Mouse (Mus musculus) intestine, postnatal 0 days (tissue): ENCODE results near the gene Ttc5. TPM values are rescaled to one million over a fixed set of nuclear protein-coding genes. Genes with fewer than 3 reads are reported as not detected.
A peak's percentile ranks its signal among the peaks of the same experiment; 100 is the strongest.

Experiments
- ATAC-seq: fragments of 200-750 bp; cut with Nextera tagmentation; 2 replicates; pipeline ENCODE4 v1.8.0; 2017; ENCODE audit warnings: mild to moderate bottlenecking, moderate TSS enrichment, moderate library complexity
- H3K27ac ChIP-seq: fragments of 300-500 bp; sonication (generic); 2 replicates; pipeline ENCODE4 v1.5.1; 2014; ENCODE audit warnings: mild to moderate bottlenecking, low read depth, low read length, moderate library complexity
- H3K27me3 ChIP-seq: fragments of 300-500 bp; sonication (generic); replicated peaks from 2 replicates; pipeline ENCODE4 v1.6.1; 2014; ENCODE audit warnings: low read length, mixed read lengths; ENCODE audit not compliant: control insufficient read depth, insufficient read depth
- H3K36me3 ChIP-seq: fragments of 300-500 bp; sonication (generic); 2 replicates; pipeline ENCODE4 v1.6.1; 2014; ENCODE audit warnings: mild to moderate bottlenecking, moderate library complexity; ENCODE audit not compliant: control insufficient read depth, insufficient read depth
- H3K4me1 ChIP-seq: fragments of 300-500 bp; sonication (generic); replicated peaks from 2 replicates; pipeline ENCODE4 v1.6.1; 2014; ENCODE audit warnings: antibody characterized with exemption, low read length, mixed read lengths; ENCODE audit not compliant: control insufficient read depth, insufficient read depth
- H3K4me2 ChIP-seq: fragments of 300-500 bp; sonication (generic); replicated peaks from 2 replicates; pipeline ENCODE4 v1.6.1; 2014; ENCODE audit warnings: low read depth, mild to moderate bottlenecking, moderate library complexity
- H3K4me3 ChIP-seq: fragments of 300-500 bp; sonication (generic); 2 replicates; pipeline ENCODE4 v1.5.1; 2014; ENCODE audit warnings: low read depth, low read length
- H3K9ac ChIP-seq: fragments of 300-500 bp; sonication (generic); 2 replicates; pipeline ENCODE4 v1.6.1; 2014; ENCODE audit warnings: mild to moderate bottlenecking, low read depth, low read length
- H3K9me3 ChIP-seq: fragments of 300-500 bp; sonication (generic); 2 replicates; pipeline ENCODE4 v1.6.1; 2016; ENCODE audit warnings: mixed run types; ENCODE audit not compliant: control insufficient read depth
- CTCF ChIP-seq: sonication (generic); IDR thresholded peaks from 2 replicates; pipeline ENCODE4 v1.5.1; 2016; ENCODE audit warnings: low read depth, mild to moderate bottlenecking, control low read depth, antibody characterized with exemption, moderate library complexity
- whole genome bisulfite sequencing: fragments of 180-500 bp; shearing (Covaris S2); extraction: QIAGEN DNeasy Blood & Tissue Kit; methylation state at CpG from one replicate; pipeline ENCODE4 v1.1.7; 2014; 5-methylcytosine and 5-hydroxymethylcytosine counted together
- polyA plus RNA-seq: library from polyadenylated mRNA; unstranded; fragments of >200 nt; fragmentation: Nextera tagmentation; extraction: Ambion mirVana; gene quantifications from 2 replicates; pipeline ENCODE4 v1.2.1, GENCODE M21; 2015

Gene Ttc5
- polyA plus RNA-seq, 1 experiment from 2014 or later = 30.5 TPM

DNA sequence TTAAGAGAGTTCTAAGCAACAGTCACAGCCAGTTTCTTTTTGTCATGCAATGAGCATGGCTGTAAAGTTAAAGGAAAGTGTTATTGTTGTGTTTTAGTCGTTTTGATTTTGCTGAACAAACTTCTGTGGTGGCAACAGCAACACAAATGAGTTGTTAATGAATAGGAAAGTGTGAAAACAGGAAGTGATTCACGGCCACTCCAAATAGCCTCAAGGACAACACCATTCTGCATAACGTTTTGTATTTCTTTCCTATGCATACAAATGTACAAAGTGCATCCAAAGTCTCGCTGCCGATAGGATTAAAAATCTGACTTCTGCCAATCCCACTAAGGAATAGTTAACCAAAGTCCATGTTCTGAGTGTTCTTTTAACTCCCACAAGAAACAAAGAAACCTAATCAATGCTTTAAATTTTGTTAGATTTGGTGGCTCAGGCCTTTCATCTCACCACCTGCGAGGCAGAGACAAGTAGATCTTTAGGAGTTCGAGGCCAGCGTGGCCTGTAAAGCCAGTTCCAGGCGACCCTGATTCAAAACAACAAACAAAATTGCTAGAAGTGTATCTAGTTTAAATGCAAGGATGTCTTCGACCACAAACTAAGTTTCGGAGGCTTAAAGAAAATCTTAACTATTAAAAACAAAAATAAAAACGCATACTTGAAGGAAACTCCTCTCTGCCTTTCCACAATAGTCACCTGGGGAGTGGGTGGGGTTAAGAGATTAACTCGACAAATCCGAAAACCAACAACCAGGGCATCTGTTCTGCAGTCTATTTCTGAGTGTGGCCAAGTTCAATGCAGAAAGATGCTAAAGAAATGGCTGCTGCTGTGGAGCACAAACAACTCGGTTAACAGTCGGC, 698 bp downstream of the Ttc5 start:
- no peaks in the 10 kb centered on the region for H3K4me1 ChIP-seq
- H3K36me3 ChIP-seq = peaks cover 9% of the 10 kb centered on the region
- no peaks in the 10 kb centered on the region for H3K9me3 ChIP-seq
- no peak for TF ChIP-seq CTCF
- peak overlapping the region; percentile 47 for H3K27ac ChIP-seq
- peak overlapping the region; percentile 23 for H3K9ac ChIP-seq
- no peaks in the 10 kb centered on the region for H3K27me3 ChIP-seq
- H3K4me2 ChIP-seq = peak overlapping the region; percentile 60
- peak overlapping the region; percentile 72 for H3K4me3 ChIP-seq
- 17% methylated on average over 16 of the region's 16 CpGs for WGBS
- no peak for ATAC-seq

GRCm38 (mm10) chr14:50782166-50782565, 3.2 kb downstream of the Ttc5 start:
- Histone ChIP-seq H3K27me3 (no peaks in the 10 kb centered on the region), H3K4me1 (no peaks in the 10 kb centered on the region), H3K9ac (no peak overlapping the region), H3K36me3 (peaks cover 14% of the 10 kb centered on the region), H3K27ac (no peak overlapping the region), H3K4me2 (no peak overlapping the region), H3K9me3 (no peaks in the 10 kb centered on the region), H3K4me3 (no peak overlapping the region)
- 99% methylated on average over 3 of the region's 3 CpGs for WGBS
- ATAC-seq = no peak
- no peak for TF ChIP-seq CTCF

- TF ChIP-seq CTCF = peak; percentile 59
- Histone ChIP-seq H3K4me1 (no peaks in the 10 kb centered on the region), H3K27ac (no peak overlapping the region), H3K9me3 (no peaks in the 10 kb centered on the region), H3K4me3 (no peak overlapping the region), H3K9ac (no peak overlapping the region), H3K36me3 (peaks cover 80% of the 10 kb centered on the region), H3K27me3 (no peaks in the 10 kb centered on the region), H3K4me2 (no peak overlapping the region)
- 88% methylated on average over 2 of the region's 2 CpGs for WGBS
- no peak for ATAC-seq
Measured at GRCm38 (mm10) chr14:50771342-50771741, 14.0 kb downstream of the Ttc5 start.

GRCm38 (mm10) chr14:50765736-50766135, 19.6 kb downstream of the Ttc5 start:
- no peak for ATAC-seq
- Histone ChIP-seq H3K9me3 (no peaks in the 10 kb centered on the region), H3K27me3 (no peaks in the 10 kb centered on the region), H3K4me3 (no peak overlapping the region), H3K36me3 (peaks cover 56% of the 10 kb centered on the region), H3K4me1 (no peaks in the 10 kb centered on the region), H3K4me2 (no peak overlapping the region), H3K9ac (no peak overlapping the region), H3K27ac (no peak overlapping the region)
- WGBS = 94% methylated on average over 6 of the region's 6 CpGs
- TF ChIP-seq CTCF = no peak

- Histone ChIP-seq H3K4me1 (no peaks in the 10 kb centered on the region), H3K9ac (no peak overlapping the region), H3K36me3 (no peaks in the 10 kb centered on the region), H3K9me3 (no peaks in the 10 kb centered on the region), H3K27ac (no peak overlapping the region), H3K27me3 (no peaks in the 10 kb centered on the region), H3K4me3 (no peak overlapping the region), H3K4me2 (no peak overlapping the region)
- no peak for TF ChIP-seq CTCF
- no peak for ATAC-seq
- WGBS = 78% methylated on average over 5 of the region's 5 CpGs
Measured at GRCm38 (mm10) chr14:50758416-50759085, 26.8 kb downstream of the Ttc5 start.

DNA sequence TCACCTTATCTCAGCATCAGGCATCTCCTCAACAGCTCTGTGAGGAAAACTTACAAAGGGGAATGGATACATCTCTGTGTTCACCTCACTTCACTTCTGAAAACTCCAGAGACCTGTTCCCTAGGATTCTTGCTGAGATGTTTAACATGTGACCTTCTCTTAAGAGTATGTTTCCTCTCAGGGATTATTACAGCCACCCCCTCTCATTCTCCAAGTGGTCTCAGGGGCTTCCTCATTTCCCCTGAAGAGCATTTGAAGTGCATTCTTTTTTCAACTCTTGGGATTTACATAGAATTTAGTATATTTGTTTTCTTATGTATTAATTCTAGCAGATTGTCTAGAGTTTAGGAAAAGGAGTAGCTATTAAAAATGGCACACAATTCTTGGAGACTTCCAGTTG, 40.3 kb downstream of the Ttc5 start, which contains the start of gene Olfr749:
Gene Olfr749, minus strand, starts transcription at position 101 of the 400 bp plus-strand sequence.
- no peaks in the 10 kb centered on the region for H3K36me3 ChIP-seq
- no peak for ATAC-seq
- H3K27me3 ChIP-seq = no peaks in the 10 kb centered on the region
- H3K4me3 ChIP-seq = no peak within 1 kb of the TSS
- no peak within 1 kb of the TSS for H3K27ac ChIP-seq
- H3K4me2 ChIP-seq = no peak within 1 kb of the TSS
- H3K9ac ChIP-seq = no peak within 1 kb of the TSS
- H3K9me3 ChIP-seq = no peaks in the 10 kb centered on the region
- H3K4me1 ChIP-seq = no peaks in the 10 kb centered on the region
- no peak for TF ChIP-seq CTCF
